Mouse (Mus musculus) stomach, embryonic 14.5 days (tissue): ENCODE measurements at regions not wholly inside any gene's neighbourhood (a gene's known extent, or its start where the extent isn't known, plus 50 kb on each side); places are given as distances from the start of the nearest gene placed in this dataset.
"Not testable (repeated sequence)": the region's sequence is repeated elsewhere in the genome, so short reads cannot be mapped to it uniquely, and the experiment has no call there.

ENCODE experiments used
- ATAC-seq: fragments of 200-750 bp; cut with Nextera tagmentation; 2 replicates; pipeline ENCODE4 v1.8.0; 2017; ENCODE audit warnings: low read depth, moderate TSS enrichment; ENCODE audit not compliant: insufficient number of reproducible peaks, insufficient read depth, low FRiP score
- H3K27ac ChIP-seq: fragments of 300-500 bp; sonication (generic); 2 replicates; pipeline ENCODE4 v1.5.1; 2014; ENCODE audit warnings: mild to moderate bottlenecking, low read length, moderate library complexity, mixed read lengths
- H3K27me3 ChIP-seq: fragments of 300-500 bp; sonication (generic); 2 replicates; pipeline ENCODE4 v1.6.1; 2014; ENCODE audit warnings: low read length, control low read depth, mixed read lengths; ENCODE audit not compliant: control insufficient read depth, insufficient read depth
- H3K36me3 ChIP-seq: fragments of 300-500 bp; sonication (generic); 2 replicates; pipeline ENCODE4 v1.6.1; 2014; ENCODE audit warnings: mild to moderate bottlenecking, control low read depth, low read length, moderate library complexity, mixed read lengths; ENCODE audit not compliant: control insufficient read depth, insufficient read depth
- H3K4me1 ChIP-seq: fragments of 300-500 bp; sonication (generic); 2 replicates; pipeline ENCODE4 v1.6.1; 2014; ENCODE audit warnings: low read length, control low read depth, mixed read lengths; ENCODE audit not compliant: control insufficient read depth, insufficient read depth
- H3K4me2 ChIP-seq: fragments of 300-500 bp; sonication (generic); replicated peaks from 2 replicates; pipeline ENCODE4 v1.6.1; 2014; ENCODE audit warnings: low read depth, low read length, control low read depth
- H3K4me3 ChIP-seq: fragments of 300-500 bp; sonication (generic); 2 replicates; pipeline ENCODE4 v1.5.1; 2014; ENCODE audit warnings: low read depth, low read length, control low read depth
- H3K9ac ChIP-seq: fragments of 300-500 bp; sonication (generic); replicated peaks from 2 replicates; pipeline ENCODE4 v1.6.1; 2014; ENCODE audit warnings: low read depth, mild to moderate bottlenecking, control low read depth, low read length, moderate library complexity, mixed read lengths
- H3K9me3 ChIP-seq: fragments of 300-500 bp; sonication (generic); 2 replicates; pipeline ENCODE4 v1.6.1; 2016; ENCODE audit warnings: low read depth, low read length, control low read depth; ENCODE audit not compliant: control insufficient read depth
- WGBS: fragments of 180-500 bp; shearing (Covaris S2); extraction: QIAGEN DNeasy Blood & Tissue Kit; methylation state at CpG from one replicate; pipeline ENCODE4 v1.1.7; 2014; 5-methylcytosine and 5-hydroxymethylcytosine counted together

- 85% methylated on average over 5 of the region's 5 CpGs for WGBS
- Histone ChIP-seq H3K9me3 (no peaks in the 10 kb centered on the region), H3K4me2 (no peak overlapping the region), H3K27me3 (no peaks in the 10 kb centered on the region), H3K4me3 (no peak overlapping the region), H3K9ac (no peak overlapping the region), H3K4me1 (no peaks in the 10 kb centered on the region), H3K36me3 (no peaks in the 10 kb centered on the region), H3K27ac (no peak overlapping the region)
- ATAC-seq: no peak
Measured at GRCm38 (mm10) chr19:29869526-29869925, 55.4 kb upstream of the Il33 start.

GRCm38 (mm10) chr19:29868681-29869080, 55.9 kb upstream of the Ranbp6 start:
- not testable (repeated sequence) for H3K9ac ChIP-seq, H3K27me3 ChIP-seq, H3K4me2 ChIP-seq, H3K4me1 ChIP-seq, H3K9me3 ChIP-seq, H3K27ac ChIP-seq, H3K4me3 ChIP-seq, ATAC-seq, H3K36me3 ChIP-seq
- WGBS: 83% methylated on average over 1 of the region's 1 CpGs

GRCm38 (mm10) chr19:29866822-29867221, 54.0 kb upstream of the Ranbp6 start:
- no peaks in the 10 kb centered on the region for H3K9me3 ChIP-seq
- 60% methylated on average over 3 of the region's 3 CpGs for WGBS
- no peaks in the 10 kb centered on the region for H3K36me3 ChIP-seq
- H3K4me1 ChIP-seq: no peaks in the 10 kb centered on the region
- H3K9ac ChIP-seq: no peak overlapping the region
- no peaks in the 10 kb centered on the region for H3K27me3 ChIP-seq
- no peak for ATAC-seq
- H3K4me2 ChIP-seq: no peak overlapping the region
- no peak overlapping the region for H3K27ac ChIP-seq
- H3K4me3 ChIP-seq: no peak overlapping the region

DNA sequence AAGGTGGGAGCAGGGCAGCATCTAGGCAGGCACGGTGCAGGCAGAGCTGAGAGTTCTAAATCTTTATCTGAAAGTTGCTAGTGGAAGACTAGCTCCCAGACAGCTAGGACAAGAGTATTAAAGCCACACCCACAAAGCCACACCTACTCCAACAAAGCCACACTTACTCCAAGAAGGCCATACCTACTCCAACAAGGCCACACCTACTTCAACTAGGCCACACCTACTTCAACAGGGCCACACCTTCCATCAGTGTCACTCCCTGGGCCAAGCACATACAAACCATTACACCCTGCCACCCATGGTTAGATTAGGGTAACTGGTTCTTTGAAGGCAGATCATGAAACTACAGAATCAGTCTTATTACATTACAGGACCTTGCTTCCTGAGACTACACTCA, 52.4 kb upstream of the Ranbp6 start:
- WGBS: 50% methylated on average over 1 of the region's 1 CpGs
- H3K27ac ChIP-seq: no peak overlapping the region
- no peak overlapping the region for H3K4me3 ChIP-seq
- no peaks in the 10 kb centered on the region for H3K36me3 ChIP-seq
- no peaks in the 10 kb centered on the region for H3K4me1 ChIP-seq
- no peaks in the 10 kb centered on the region for H3K27me3 ChIP-seq
- no peak overlapping the region for H3K4me2 ChIP-seq
- H3K9me3 ChIP-seq: no peaks in the 10 kb centered on the region
- no peak for ATAC-seq
- H3K9ac ChIP-seq: no peak overlapping the region

GRCm38 (mm10) chr19:29862808-29863207, 50.0 kb upstream of the Ranbp6 start:
- no peak overlapping the region for H3K9ac ChIP-seq
- H3K27me3 ChIP-seq: no peaks in the 10 kb centered on the region
- no peaks in the 10 kb centered on the region for H3K9me3 ChIP-seq
- H3K4me2 ChIP-seq: no peak overlapping the region
- no peak overlapping the region for H3K27ac ChIP-seq
- no peak overlapping the region for H3K4me3 ChIP-seq
- peak; percentile 37; the same call in 1 of the 2 replicates for ATAC-seq
- no peaks in the 10 kb centered on the region for H3K36me3 ChIP-seq
- no peaks in the 10 kb centered on the region for H3K4me1 ChIP-seq
